Mouse (Mus musculus) MEL (cell line): Measurements from ENCODE around the gene Wnt9a. TPM values are rescaled to one million over a fixed set of nuclear protein-coding genes. Genes with fewer than 3 reads are reported as not detected.

Experiments used
- DNase-seq: peaks from one replicate; pipeline ENCODE4 v3.0.0; 2011; ENCODE audit warnings: low read depth, low spot score
- H3K27ac ChIP-seq: 2 replicates; pipeline ENCODE4 v1.5.1; 2012; ENCODE audit warnings: low read depth, mild to moderate bottlenecking, control low read depth, low read length, moderate library complexity; ENCODE audit not compliant: control insufficient read depth
- H3K27me3 ChIP-seq, 2 experiments: fragments of 150-350 bp in 1 of 2; sonication (generic) in 1 of 2; 2 replicates each; pipeline ENCODE4 v1.6.1; 2012; ENCODE audit warnings: low read length in 2 of 2, mild to moderate bottlenecking in 2 of 2, improper control_type of control experiment in 1 of 2, moderate library complexity in 1 of 2; ENCODE audit not compliant: insufficient read depth in 2 of 2, control insufficient read depth in 1 of 2
- H3K36me3 ChIP-seq, 2 experiments: 2 replicates each; pipeline ENCODE4 v1.6.1; 2012 to 2014; ENCODE audit warnings: low read length in 2 of 2, improper control_type of control experiment in 1 of 2, inconsistent platforms in 1 of 2, mild to moderate bottlenecking in 1 of 2; ENCODE audit not compliant: insufficient read depth in 2 of 2, control insufficient read depth in 1 of 2
- H3K4me1 ChIP-seq, 2 experiments: fragments of 150-350 bp in 1 of 2; sonication (generic) in 1 of 2; 2 replicates each; pipeline ENCODE4 v1.6.1; 2012; ENCODE audit warnings: low read length in 2 of 2, improper control_type of control experiment in 1 of 2, mild to moderate bottlenecking in 1 of 2; ENCODE audit not compliant: insufficient read depth in 2 of 2, control insufficient read depth in 1 of 2
- H3K4me3 ChIP-seq, 2 experiments: fragments of 150-350 bp in 1 of 2; sonication (generic) in 1 of 2; 2 replicates each; pipeline ENCODE4 v1.5.1; 2012; ENCODE audit warnings: low read depth in 2 of 2, low read length in 2 of 2, mild to moderate bottlenecking in 2 of 2, moderate library complexity in 2 of 2, control low read depth in 1 of 2, improper control_type of control experiment in 1 of 2; ENCODE audit not compliant: control insufficient read depth in 1 of 2, insufficient read depth in 1 of 2
- H3K79me2 ChIP-seq: 2 replicates; pipeline ENCODE4 v1.6.1; 2012; ENCODE audit warnings: mild to moderate bottlenecking, low read length, moderate library complexity; ENCODE audit not compliant: control insufficient read depth, poor library complexity, insufficient read depth
- H3K9ac ChIP-seq: 2 replicates; pipeline ENCODE4 v1.6.1; 2012; ENCODE audit warnings: low read depth, mild to moderate bottlenecking, control low read depth, low read length, moderate library complexity; ENCODE audit not compliant: control insufficient read depth, poor library complexity, severe bottlenecking
- H3K9me3 ChIP-seq: fragments of 150-350 bp; sonication (generic); replicated peaks from 2 replicates; pipeline ENCODE4 v1.6.1; 2012; ENCODE audit warnings: mild to moderate bottlenecking, low read length, improper control_type of control experiment, moderate library complexity; ENCODE audit not compliant: insufficient read depth
- BHLHE40 ChIP-seq: IDR thresholded peaks from 2 replicates; pipeline ENCODE4 v1.6.1; 2012; ENCODE audit warnings: low read depth, mild to moderate bottlenecking, inconsistent platforms, low read length, improper control_type of control experiment, borderline replicate concordance
- CHD1 ChIP-seq: IDR thresholded peaks from 2 replicates; pipeline ENCODE4 v1.6.1; 2012; ENCODE audit warnings: low read depth, mild to moderate bottlenecking, inconsistent platforms, low read length, improper control_type of control experiment
- CHD2 ChIP-seq: IDR thresholded peaks from 2 replicates; pipeline ENCODE4 v1.6.1; 2011; ENCODE audit warnings: low read length, improper control_type of control experiment
- CTCF ChIP-seq, 3 experiments: IDR thresholded peaks in 2 of 3; conservative IDR thresholded peaks in 1 of 3; 2 replicates each; pipeline ENCODE4 v1.5.1; 2011 to 2012; ENCODE audit warnings: low read length in 3 of 3, low read depth in 2 of 3, mild to moderate bottlenecking in 2 of 3, improper control_type of control experiment in 1 of 3, inconsistent platforms in 1 of 3, mixed read lengths in 1 of 3, moderate library complexity in 1 of 3; ENCODE audit not compliant: control insufficient read depth in 1 of 3, insufficient read depth in 1 of 3, poor library complexity in 1 of 3, severe bottlenecking in 1 of 3
- E2F4 ChIP-seq: IDR thresholded peaks from 2 replicates; pipeline ENCODE4 v1.6.1; 2011; ENCODE audit warnings: low read depth, low read length, improper control_type of control experiment, borderline replicate concordance
- ELF1 ChIP-seq: IDR thresholded peaks from 2 replicates; pipeline ENCODE4 v1.6.1; 2014; ENCODE audit warnings: low read depth, mild to moderate bottlenecking, inconsistent platforms, low read length, improper control_type of control experiment, moderate library complexity
- GABPA ChIP-seq: IDR thresholded peaks from 2 replicates; pipeline ENCODE4 v1.6.1; 2012; ENCODE audit warnings: low read depth, mild to moderate bottlenecking, inconsistent platforms, low read length, improper control_type of control experiment, moderate library complexity
- GATA1 ChIP-seq: IDR thresholded peaks from 2 replicates; pipeline ENCODE4 v1.6.1; 2011; ENCODE audit warnings: low read depth, low read length, improper control_type of control experiment
- HCFC1 ChIP-seq: IDR thresholded peaks from 2 replicates; pipeline ENCODE4 v1.6.1; 2012; ENCODE audit warnings: low read depth, mild to moderate bottlenecking, inconsistent platforms, low read length, improper control_type of control experiment, moderate library complexity
- JUND ChIP-seq: IDR thresholded peaks from 2 replicates; pipeline ENCODE4 v1.6.1; 2011; ENCODE audit warnings: low read depth, mild to moderate bottlenecking, improper control_type of control experiment, low read length
- KAT2A ChIP-seq: conservative IDR thresholded peaks from 2 replicates; pipeline ENCODE4 v1.6.1; 2012; ENCODE audit warnings: low read depth, low read length, improper control_type of control experiment, inconsistent platforms
- MAFK ChIP-seq: IDR thresholded peaks from 2 replicates; pipeline ENCODE4 v1.6.1; 2011; ENCODE audit warnings: low read depth, mild to moderate bottlenecking, low read length, improper control_type of control experiment, borderline replicate concordance
- MAX ChIP-seq: IDR thresholded peaks from 2 replicates; pipeline ENCODE4 v1.6.1; 2011; ENCODE audit warnings: low read length, improper control_type of control experiment
- MEF2A ChIP-seq: IDR thresholded peaks from 2 replicates; pipeline ENCODE4 v1.6.1; 2014; ENCODE audit warnings: low read depth, mild to moderate bottlenecking, inconsistent platforms, low read length, improper control_type of control experiment; ENCODE audit not compliant: poor library complexity, insufficient replicate concordance, severe bottlenecking; ENCODE audit errors: extremely low read depth
- MYB ChIP-seq: IDR thresholded peaks from 2 replicates; pipeline ENCODE4 v1.6.1; 2011; ENCODE audit warnings: mild to moderate bottlenecking, low read depth, low read length, improper control_type of control experiment
- MYC ChIP-seq: IDR thresholded peaks from 2 replicates; pipeline ENCODE4 v1.6.1; 2011; ENCODE audit warnings: low read depth, mild to moderate bottlenecking, low read length, improper control_type of control experiment, moderate library complexity
- NELFE ChIP-seq: IDR thresholded peaks from 2 replicates; pipeline ENCODE4 v1.6.1; 2011; ENCODE audit warnings: low read depth, low read length, improper control_type of control experiment
- POLR2AphosphoS2 ChIP-seq: IDR thresholded peaks from 2 replicates; pipeline ENCODE4 v1.6.1; 2011; ENCODE audit warnings: low read length, improper control_type of control experiment
- RAD21 ChIP-seq: IDR thresholded peaks from 2 replicates; pipeline ENCODE4 v1.6.1; 2011; ENCODE audit warnings: mild to moderate bottlenecking, low read depth, low read length, improper control_type of control experiment
- SIN3A ChIP-seq: IDR thresholded peaks from 2 replicates; pipeline ENCODE4 v1.6.1; 2012; ENCODE audit warnings: low read length, improper control_type of control experiment, inconsistent platforms
- SMC3 ChIP-seq: IDR thresholded peaks from 2 replicates; pipeline ENCODE4 v1.6.1; 2011; ENCODE audit warnings: low read depth, low read length, improper control_type of control experiment
- TBP ChIP-seq: IDR thresholded peaks from 2 replicates; pipeline ENCODE4 v1.8.0; 2011; ENCODE audit warnings: low read depth, low read length, improper control_type of control experiment
- TCF12 ChIP-seq: IDR thresholded peaks from 2 replicates; pipeline ENCODE4 v1.6.1; 2014; ENCODE audit warnings: low read depth, mild to moderate bottlenecking, inconsistent platforms, low read length, improper control_type of control experiment, moderate library complexity
- USF1 ChIP-seq: IDR thresholded peaks from 2 replicates; pipeline ENCODE4 v1.6.1; 2014; ENCODE audit warnings: low read depth, mild to moderate bottlenecking, inconsistent platforms, low read length, improper control_type of control experiment, moderate library complexity
- ZC3H11A ChIP-seq: IDR thresholded peaks from 2 replicates; pipeline ENCODE4 v1.6.1; 2012; ENCODE audit warnings: low read depth, mild to moderate bottlenecking, inconsistent platforms, low read length, improper control_type of control experiment
- ZNF384 ChIP-seq: IDR thresholded peaks from 2 replicates; pipeline ENCODE4 v1.6.1; 2012; ENCODE audit warnings: low read depth, mild to moderate bottlenecking, inconsistent platforms, low read length, improper control_type of control experiment
- polyA plus RNA-seq, 2 experiments: library from polyadenylated mRNA; stranded (reverse) in 1 of 2; unstranded in 1 of 2; fragments of >175 nt in 1 of 2; fragments of >200 nt in 1 of 2; gene quantifications; 2 replicates each; pipeline versions ENCODE4 v1.2.1 to v1.2.4; 2012; ENCODE audit warnings: low replicate concordance in 2 of 2, low read depth in 1 of 2; ENCODE audit not compliant: insufficient read length in 2 of 2, insufficient read depth in 1 of 2, missing spikeins in 1 of 2
- total RNA-seq: library from RNA; depleted of rRNA; stranded (reverse); fragments of 300-350 nt; gene quantifications from 2 replicates; pipeline ENCODE4 v1.2.3, GENCODE M21; 2012

Wnt9a gene
- total and polyA plus RNA-seq, 3 experiments = not detected

DNA sequence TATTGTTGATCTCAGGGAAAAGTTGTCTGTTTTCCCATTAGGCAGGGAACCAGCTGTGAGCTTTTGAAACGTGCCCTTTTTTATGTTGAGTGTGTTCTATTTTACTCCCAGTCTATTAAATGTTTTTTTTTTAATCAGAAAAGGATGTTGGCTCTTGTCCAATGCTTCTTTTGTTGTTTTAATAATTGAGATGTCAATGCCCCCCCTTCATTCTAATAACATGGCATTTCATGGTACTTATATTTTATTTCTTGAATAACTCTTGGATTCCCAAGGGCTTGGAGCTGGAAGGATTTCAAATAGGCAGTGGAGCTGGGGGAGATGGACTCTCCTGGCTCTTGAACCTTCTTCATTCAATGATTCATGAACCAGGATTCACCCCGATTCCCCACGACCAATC lies 59.3 kb downstream of the Wnt9a start:
- Histone ChIP-seq H3K9ac (no peak overlapping the region), H3K36me3 (peaks cover 0 to 7% of the 10 kb centered on the region in 2 experiments; a peak in 2 of 4 replicates), H3K9me3 (no peaks in the 10 kb centered on the region), H3K4me3 (no peak overlapping the region), H3K27me3 (peaks cover 0 to 6% of the 10 kb centered on the region in 2 experiments; a peak in 2 of 4 replicates), H3K27ac (no peak overlapping the region), H3K79me2 (no peaks in the 10 kb centered on the region), H3K4me1 (peaks cover under 1 to 21% of the 10 kb centered on the region in 2 experiments; a peak in 3 of 4 replicates)
- DNase-seq = no peak
- TF ChIP-seq E2F4 = no peak
- no peak for TF ChIP-seq GABPA
- no peak for TF ChIP-seq TBP
- no peak for TF ChIP-seq MEF2A
- no peak for TF ChIP-seq MAX
- TF ChIP-seq MAFK = no peak
- no peak for TF ChIP-seq ZNF384
- no peak for TF ChIP-seq MYB
- no peak for TF ChIP-seq KAT2A
- TF ChIP-seq RAD21 = no peak
- no peak for TF ChIP-seq BHLHE40
- TF ChIP-seq JUND = no peak
- TF ChIP-seq GATA1 = no peak
- no peak for TF ChIP-seq TCF12
- no peak for TF ChIP-seq CHD1
- no peak for TF ChIP-seq HCFC1
- no peak for TF ChIP-seq SIN3A
- TF ChIP-seq ELF1 = no peak
- TF ChIP-seq POLR2AphosphoS2 = no peak
- TF ChIP-seq ZC3H11A = no peak

DNA sequence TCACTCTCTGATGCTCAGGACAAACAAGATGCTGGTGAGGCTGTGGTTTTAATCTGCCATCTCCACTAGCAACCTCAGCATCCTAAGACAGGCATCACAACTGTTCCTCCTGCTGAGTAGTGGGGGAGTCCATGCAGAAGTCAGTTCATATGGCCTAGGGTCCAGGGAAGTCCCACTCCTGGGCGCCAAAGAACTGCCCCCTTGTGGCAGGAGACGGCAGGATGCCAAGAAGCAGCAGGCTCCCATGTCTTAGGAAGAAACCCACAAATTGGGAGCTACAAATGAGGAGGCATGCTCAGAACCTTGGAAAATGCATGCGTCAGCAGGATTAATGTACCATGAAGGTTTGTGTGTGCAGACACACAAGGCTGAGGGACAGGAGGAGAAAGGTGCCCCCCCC lies 59.9 kb downstream of the Wnt9a start:
- H3K79me2 ChIP-seq = no peaks in the 10 kb centered on the region
- DNase-seq = peak; percentile 29
- peaks cover 0 to 15% of the 10 kb centered on the region in 2 experiments; a peak in 3 of 4 replicates for H3K4me1 ChIP-seq
- no peak overlapping the region for H3K9ac ChIP-seq
- TF ChIP-seq USF1 (no peak), CTCF (IDR thresholded peaks at IDR 0.05 in 2 of 3, conservative IDR thresholded peaks at IDR 0.05 in 1 of 3; ENCODE audit: control insufficient read depth in 1 of 3, insufficient read depth in 1 of 3, low read depth in 2 of 3, low read length in 3 of 3, poor library complexity in 1 of 3, severe bottlenecking in 1 of 3) (peak; percentile 35 to 66 (median 47); a peak in 5 of 6 replicates), NELFE (no peak), CHD2 (no peak), MYB (no peak), GABPA (no peak), MYC (no peak), BHLHE40 (no peak), ZC3H11A (no peak), SMC3 (peak; percentile 43)
- peaks cover 0 to 6% of the 10 kb centered on the region in 2 experiments; a peak in 2 of 4 replicates for H3K27me3 ChIP-seq
- H3K4me3 ChIP-seq = no peak overlapping the region
- peaks cover 0 to 3% of the 10 kb centered on the region in 2 experiments; a peak in 2 of 4 replicates for H3K36me3 ChIP-seq
- no peak overlapping the region for H3K27ac ChIP-seq
- H3K9me3 ChIP-seq = no peaks in the 10 kb centered on the region
